Mouse (Mus musculus) heart, postnatal 36 days (tissue): ENCODE measurements at regions not wholly inside any gene's neighbourhood (a gene's known extent, or its start where the extent isn't known, plus 50 kb on each side); places are given as distances from the start of the nearest gene placed in this dataset.
A peak's percentile ranks its signal among the peaks of the same experiment; 100 is the strongest.

Experiments used
- DNase-seq, 2 experiments: peaks; one replicate each; pipeline ENCODE4 v3.0.0; 2021 to 2022
- intact Hi-C: fragments of 180-260 bp; cut with DNase I; formaldehyde crosslinking; loops from one replicate; pipeline ENCODE4 v1.15.1; 2025

- intact Hi-C loops, result no loop called here
Observed at GRCm38 (mm10) chr4:74466081-74466480, 223.8 kb downstream of the Kdm4c start.

GRCm38 (mm10) chr4:74512489-74512888 lies 270.2 kb downstream of the Kdm4c start:
- intact Hi-C loops, result no loop called here
- no peak for DNase-seq

More at GRCm38 (mm10) chr4:74466081-74466480, 223.8 kb downstream of the Kdm4c start:
- DNase-seq, result no peak

DNA sequence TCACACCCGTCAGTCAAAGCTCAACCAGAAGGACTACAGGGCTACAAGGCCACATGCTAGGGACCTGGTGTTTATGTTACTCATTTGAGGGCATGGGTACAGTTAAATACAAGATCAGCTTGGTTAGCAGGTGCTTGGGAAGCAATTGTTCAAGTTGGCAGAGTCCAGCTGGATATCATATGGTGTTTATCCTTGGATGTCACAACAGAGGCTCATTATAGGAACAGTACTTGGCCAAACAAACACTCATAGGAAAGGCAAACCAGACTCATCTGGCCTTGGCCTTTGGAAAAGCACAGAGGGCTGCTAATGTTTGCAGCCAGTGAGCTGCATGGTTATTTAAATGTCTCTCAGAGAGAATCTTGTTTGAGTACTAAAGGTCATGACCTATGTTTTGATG lies 311.6 kb downstream of the Kdm4c start:
- intact Hi-C loops, result no loop called here
- no peak for DNase-seq

GRCm38 (mm10) chr4:74563565-74563964 lies 321.3 kb downstream of the Kdm4c start:
- DNase-seq, result no peak
- intact Hi-C loops, result no loop called here

DNA sequence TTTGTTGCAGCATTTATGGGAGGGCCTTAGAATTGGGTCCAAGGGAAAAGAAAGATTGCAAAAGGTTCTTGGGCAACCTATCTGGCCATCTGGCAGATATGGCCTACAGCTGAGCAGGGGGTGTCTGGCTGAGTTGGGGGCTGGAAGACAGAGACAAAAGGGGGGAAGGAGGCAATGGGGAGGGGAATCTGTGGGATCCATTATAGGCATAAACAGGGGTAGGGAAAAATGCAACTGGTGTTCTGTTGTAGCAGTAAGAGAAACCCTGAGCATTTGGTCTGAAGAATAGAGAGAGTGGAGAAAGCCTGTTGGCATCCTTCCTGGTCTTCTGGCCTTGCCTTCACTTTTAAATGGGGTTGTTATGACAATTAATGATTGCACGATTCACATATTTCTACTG lies 344.1 kb downstream of the Kdm4c start:
- DNase-seq, result no peak
- intact Hi-C loops, result no loop called here

DNA sequence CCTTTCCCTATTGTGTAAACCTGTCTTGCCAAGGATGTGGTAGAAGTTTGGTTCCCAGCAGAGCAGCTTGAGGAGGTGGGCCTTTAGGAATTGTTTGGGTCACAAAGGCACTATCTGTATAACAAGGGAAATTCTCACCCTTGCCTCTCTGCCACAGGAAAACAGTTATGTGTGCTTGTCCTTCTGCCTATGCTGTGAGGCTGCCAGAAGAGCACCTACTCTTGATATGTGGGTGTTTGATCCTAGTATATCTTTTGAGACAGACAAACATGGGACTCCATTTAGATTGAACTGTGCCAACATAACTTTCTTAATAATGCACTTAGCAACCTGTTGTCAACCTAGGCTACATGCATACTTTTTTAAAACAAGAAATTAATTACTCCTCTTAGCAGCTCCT lies 344.8 kb downstream of the Kdm4c start:
- intact Hi-C loops, result no loop called here
- no peak for DNase-seq

DNA sequence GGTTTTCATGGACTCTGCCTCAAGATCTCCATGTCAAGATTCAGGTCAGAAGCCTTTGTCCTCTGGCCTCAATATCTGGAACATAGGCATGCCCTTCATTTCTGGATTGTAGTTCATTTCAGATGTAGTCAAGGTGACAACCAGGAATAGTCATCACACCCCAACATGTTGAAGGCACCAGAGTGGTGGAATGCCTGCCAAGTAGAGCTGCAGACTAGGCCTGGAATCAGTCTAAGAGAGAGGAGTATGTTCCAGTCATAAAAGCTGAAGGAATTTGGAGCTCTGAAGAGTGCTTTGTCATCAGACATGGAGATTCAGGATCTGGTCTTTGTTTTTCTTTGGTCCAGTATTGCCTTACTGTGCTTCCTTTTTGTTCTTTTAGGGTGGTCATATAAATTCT lies 346.5 kb downstream of the Kdm4c start:
- DNase-seq, result peak; percentile 3 to 6
- intact Hi-C loops, result no loop called here

DNA sequence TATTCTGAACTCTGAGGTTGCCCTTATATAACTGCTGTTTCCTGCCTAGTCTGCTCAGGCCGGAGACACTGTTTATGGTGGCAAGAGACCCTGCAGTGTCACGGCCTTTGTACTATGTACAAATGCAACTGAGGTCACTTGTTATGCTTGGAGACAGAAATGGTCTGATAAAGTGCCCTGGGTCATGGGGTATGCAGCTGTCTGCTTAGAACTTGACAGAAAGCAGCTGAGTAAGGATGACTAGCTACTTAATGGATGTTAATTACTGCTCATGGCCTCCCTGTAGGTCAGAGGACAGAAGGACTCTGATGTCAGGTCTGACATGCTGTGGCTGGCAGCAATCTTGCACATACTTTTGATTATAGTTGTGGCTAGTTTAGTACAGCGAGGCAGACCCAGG lies 370.7 kb downstream of the Kdm4c start:
- intact Hi-C loops, result no loop called here
- peak; percentile 4 to 10 for DNase-seq
